ENCODE assay signal across 21 mouse cellular contexts in genomic region chr5:118404398-118404797, GRCm38 (mm10).
DNase-seq lines count a peak whose midpoint lies in the region; ATAC-seq and TF ChIP-seq lines count a peak whose summit lies in the region.
"Had no signal": no experiment of that assay in that cellular context is flagged by ENCODE, and none has a peak within 500 bp of the region (broad histone marks: within the 10 kb centered on the region; RNA-seq: fewer than 3 reads in every experiment).

No protein-coding gene starts in this region.

- DNase-seq in heart, postnatal 10 days = no peak
- peak; percentile 73 for DNase-seq in CD4-positive helper T cell, adult 2 months (ENCODE audit: low read depth, low spot score)
- no peak for DNase-seq in gastrocnemius, postnatal 4 days (ENCODE audit: low spot score in 2 of 2)
- no peak for DNase-seq in spleen, postnatal 4 days (ENCODE audit: low spot score in 2 of 2)
- no peak for DNase-seq in layer of hippocampus, adult 2 months (ENCODE audit: low spot score in 2 of 2)
- DNase-seq: adrenal gland, postnatal 25 days; B cell, adult 2 months; cerebellum, postnatal 36 days; gastrocnemius, postnatal 25 days; kidney, postnatal 14 days; layer of hippocampus, adult 9-11 months; thymus, postnatal 36 days had no signal

- H3K27ac ChIP-seq in heart, embryonic 16.5 days (ENCODE audit: low read length) = no peak overlapping the region
- H3K27ac ChIP-seq in layer of hippocampus, adult 2 months = no peak overlapping the region
- H3K27ac ChIP-seq: embryonic facial prominence, embryonic 13.5 days; hindbrain, embryonic 13.5 days; stomach, embryonic 15.5 days had no signal

- TF ChIP-seq CTCF in layer of hippocampus, adult 2 months (conservative IDR thresholded peaks at IDR 0.05) = no peak

- H3K9ac ChIP-seq in heart, embryonic 16.5 days (ENCODE audit: low read length) = no peak overlapping the region
- H3K9ac ChIP-seq: embryonic facial prominence, embryonic 13.5 days; hindbrain, embryonic 13.5 days; stomach, embryonic 15.5 days had no signal

- 64% methylated on average over 7 of the region's 7 CpGs for WGBS in heart, embryonic 16.5 days

- no peak for TF ChIP-seq POLR2A in myocyte (IDR thresholded peaks at IDR 0.05; ENCODE audit: insufficient read length, low read depth)

- 0 out of 2 replicates have a peak, but pooled peaks have one; percentile 14 for ATAC-seq in heart, embryonic 16.5 days (replicated peaks; ENCODE audit: extremely low read depth, insufficient read depth, low FRiP score)
- ATAC-seq in common myeloid progenitor, adult 5-6 weeks (replicated peaks; ENCODE audit: low read depth, poor library complexity, severe bottlenecking) = peak; percentile 88
- ATAC-seq: intestine, postnatal 0 days; midbrain, embryonic 16.5 days had no signal

- H3K4me1 ChIP-seq in heart, embryonic 16.5 days (ENCODE audit: control insufficient read depth, insufficient read depth, low read length) = no peaks in the 10 kb centered on the region
- H3K4me1 ChIP-seq: stomach, embryonic 15.5 days had no signal

- intact Hi-C loops in heart, postnatal 10 days (cut with DNase I) = no loop called here

- no peak overlapping the region for H3K4me3 ChIP-seq in heart, embryonic 16.5 days (ENCODE audit: low read length)
- H3K4me3 ChIP-seq in myocyte = no peak overlapping the region
- H3K4me3 ChIP-seq in layer of hippocampus, adult 2 months = no peak overlapping the region
- H3K4me3 ChIP-seq: embryonic facial prominence, embryonic 13.5 days; hindbrain, embryonic 13.5 days; stomach, embryonic 15.5 days had no signal

- H3K79me2 ChIP-seq in myocyte (ENCODE audit: control insufficient read depth, insufficient read depth) = no peaks in the 10 kb centered on the region

- no peaks in the 10 kb centered on the region for H3K36me3 ChIP-seq in heart, embryonic 16.5 days (ENCODE audit: control insufficient read depth, insufficient read depth)
- no peaks in the 10 kb centered on the region for H3K36me3 ChIP-seq in myocyte (ENCODE audit: control insufficient read depth, insufficient read depth)
- H3K36me3 ChIP-seq: embryonic facial prominence, embryonic 13.5 days; hindbrain, embryonic 13.5 days; stomach, embryonic 15.5 days had no signal

- no peak overlapping the region for H3K4me2 ChIP-seq in heart, embryonic 16.5 days (ENCODE audit: low read depth, low read length)
- H3K4me2 ChIP-seq in myocyte (ENCODE audit: low read depth) = peak overlapping the region; percentile 32
- H3K4me2 ChIP-seq: embryonic facial prominence, embryonic 13.5 days; hindbrain, embryonic 13.5 days; liver, embryonic 11.5 days; stomach, embryonic 15.5 days had no signal

- no peaks in the 10 kb centered on the region for H3K27me3 ChIP-seq in heart, embryonic 16.5 days (ENCODE audit: control insufficient read depth, insufficient read depth, low read length)
- H3K27me3 ChIP-seq in myocyte (ENCODE audit: control insufficient read depth, insufficient read depth, insufficient read length) = no peaks in the 10 kb centered on the region
- H3K27me3 ChIP-seq: stomach, embryonic 15.5 days had no signal

- H3ac ChIP-seq in myocyte (ENCODE audit: control insufficient read depth, insufficient read length) = no peak overlapping the region

- H3K9me3 ChIP-seq in heart, embryonic 16.5 days (replicated peaks; ENCODE audit: control insufficient read depth, low read length) = peaks cover 5% of the 10 kb centered on the region
- H3K9me3 ChIP-seq: hindbrain, embryonic 13.5 days; stomach, embryonic 15.5 days had no signal

TF ChIP-seq in myocyte, 11 proteins besides CTCF, POLR2A, EP300 and RAD21:
- TF ChIP-seq USF1 (IDR thresholded peaks at IDR 0.05; ENCODE audit: low read depth) (no peak), TCF3 (IDR thresholded peaks at IDR 0.05; ENCODE audit: insufficient read length, low read depth) (no peak), E2F4 (IDR thresholded peaks at IDR 0.05; ENCODE audit: insufficient read depth) (no peak), TCF12 (IDR thresholded peaks at IDR 0.05; ENCODE audit: insufficient read depth, poor library complexity, severe bottlenecking) (no peak), MYOD1 (IDR thresholded peaks at IDR 0.05; ENCODE audit: control insufficient read depth in 1 of 3, insufficient read length in 2 of 3, low read depth in 2 of 3) (no peak), SRF (IDR thresholded peaks at IDR 0.05; ENCODE audit: control insufficient read depth, insufficient read length, low read depth) (no peak), CEBPB (IDR thresholded peaks at IDR 0.05; ENCODE audit: insufficient read depth, poor library complexity, severe bottlenecking) (no peak), MYOG (IDR thresholded peaks at IDR 0.05; ENCODE audit: control insufficient read depth in 1 of 3, insufficient read depth in 1 of 3, insufficient read length in 2 of 3, low read depth in 2 of 3) (no peak), MAX (IDR thresholded peaks at IDR 0.05; ENCODE audit: low read depth) (no peak), REST (IDR thresholded peaks at IDR 0.05; ENCODE audit: insufficient read depth, insufficient read length) (no peak), POLR2AphosphoS2 (IDR thresholded peaks at IDR 0.05; ENCODE audit: insufficient read length, low read depth) (no peak)
